Mouse (Mus musculus): ENCODE data around the gene Gm21883. TPM values are rescaled to one million over a fixed set of nuclear protein-coding genes. Genes with fewer than 3 reads are reported as not detected.
"Not testable (repeated sequence)": the region's sequence is repeated elsewhere in the genome, so short reads cannot be mapped to it uniquely, and the experiment has no call there.

Gene Gm21883
- total RNA-seq (2021), result not detected
- long read RNA-seq, experiment 1, result 0 reads
- long read RNA-seq, experiment 2, result 0 reads

DNA sequence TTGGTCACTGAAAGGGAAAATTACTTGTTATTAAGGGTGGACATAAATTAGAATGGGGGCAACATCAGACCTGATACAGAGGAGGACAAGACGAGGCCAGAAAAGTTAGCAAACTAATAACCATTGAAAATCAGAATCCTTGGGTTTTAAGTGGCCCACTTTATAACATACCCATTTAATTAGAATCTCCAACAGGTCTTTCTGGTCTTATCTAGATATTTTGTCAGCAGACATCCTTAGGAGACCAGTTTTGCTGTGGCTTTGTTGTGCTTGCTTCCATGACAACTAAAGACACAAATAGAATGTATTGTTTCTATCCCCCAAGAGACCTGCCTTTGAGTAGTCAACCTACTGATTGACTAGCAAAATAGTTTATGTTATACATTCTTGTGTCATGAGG is at the start of gene Gm21883:
TSS of gene Gm21883 (minus strand) at position 101 of the 400 bp plus-strand sequence.
- intact Hi-C loops (cut with DNase I); DNase-seq: not testable (repeated sequence)

DNA sequence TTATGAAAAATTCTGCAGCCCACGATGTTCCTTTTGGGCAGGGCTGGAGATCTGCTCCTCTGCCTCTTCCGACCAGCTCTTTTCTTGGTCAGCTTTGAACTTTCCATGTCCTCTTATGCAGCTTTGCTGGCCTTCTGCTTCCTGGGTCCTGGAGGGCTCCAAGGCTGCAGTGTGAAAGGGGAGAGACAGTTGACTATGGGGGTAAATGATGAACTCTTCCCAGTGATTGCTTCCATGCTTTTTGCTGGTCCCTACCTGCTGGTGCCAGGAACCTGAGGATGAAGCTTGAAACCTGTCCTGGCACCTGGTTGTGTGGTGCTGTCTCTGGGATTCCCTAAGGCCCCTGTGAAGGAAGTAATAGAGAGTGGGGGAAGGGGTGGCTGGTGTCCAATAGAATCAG is 44.7 kb upstream of the Gm21883 start, which contains the start of gene Spin2e:
TSS of gene Spin2e (minus strand) at position 101 of the 400 bp plus-strand sequence.
- DNase-seq; intact Hi-C loops (cut with DNase I): not testable (repeated sequence)

Other genes with a start within 250 kb of the Gm21883 start
- not detected for gene Btbd35f26, start 237.8 kb downstream of the Gm21883 start, total RNA-seq (2021)
- not detected for gene Btbd35f19, start 190.4 kb downstream of the Gm21883 start, total RNA-seq (2021)
- gene Spin2e, start 44.6 kb upstream of the Gm21883 start, total RNA-seq (2021), result not detected
- not detected for gene Btbd35f25, start 142.9 kb upstream of the Gm21883 start, total RNA-seq (2021)

Data from gastrocnemius, postnatal 36 days (tissue).